Mouse (Mus musculus) intestine, embryonic 15.5 days (tissue): ENCODE measurements around the gene Obsl1. TPM values are rescaled to one million over a fixed set of nuclear protein-coding genes. Genes with fewer than 3 reads are reported as not detected.
A peak's percentile ranks its signal among the peaks of the same experiment; 100 is the strongest.

Source experiments
- ATAC-seq: fragments of 200-750 bp; cut with Nextera tagmentation; 2 replicates; pipeline ENCODE4 v1.8.0; 2017; ENCODE audit warnings: moderate TSS enrichment, moderate library complexity
- H3K27ac ChIP-seq: fragments of 300-500 bp; sonication (generic); 2 replicates; pipeline ENCODE4 v1.5.1; 2015; ENCODE audit warnings: mild to moderate bottlenecking, inconsistent platforms
- H3K27me3 ChIP-seq: fragments of 300-500 bp; sonication (generic); replicated peaks from 2 replicates; pipeline ENCODE4 v1.6.1; 2015; ENCODE audit warnings: inconsistent platforms
- H3K36me3 ChIP-seq: fragments of 300-500 bp; sonication (generic); 2 replicates; pipeline ENCODE4 v1.6.1; 2015; ENCODE audit warnings: inconsistent platforms
- H3K4me1 ChIP-seq: fragments of 300-500 bp; sonication (generic); replicated peaks from 2 replicates; pipeline ENCODE4 v1.6.1; 2015; ENCODE audit warnings: inconsistent platforms
- H3K4me2 ChIP-seq: fragments of 300-500 bp; sonication (generic); replicated peaks from 2 replicates; pipeline ENCODE4 v1.6.1; 2015; ENCODE audit warnings: mild to moderate bottlenecking, inconsistent platforms
- H3K4me3 ChIP-seq: fragments of 300-500 bp; sonication (generic); replicated peaks from 2 replicates; pipeline ENCODE4 v1.5.1; 2015; ENCODE audit warnings: inconsistent platforms
- H3K9ac ChIP-seq: fragments of 300-500 bp; sonication (generic); 2 replicates; pipeline ENCODE4 v1.6.1; 2015; ENCODE audit warnings: inconsistent platforms
- H3K9me3 ChIP-seq: fragments of 300-500 bp; sonication (generic); 2 replicates; pipeline ENCODE4 v1.6.1; 2016; ENCODE audit warnings: inconsistent platforms
- WGBS: fragments of 180-500 bp; shearing (Covaris S2); methylation state at CpG from one replicate; pipeline ENCODE4 v1.1.7; 2015; 5-methylcytosine and 5-hydroxymethylcytosine counted together
- polyA plus RNA-seq: library from polyadenylated mRNA; unstranded; fragments of >200 nt; fragmentation: Nextera tagmentation; extraction: Ambion mirVana; gene quantifications from 2 replicates; pipeline ENCODE4 v1.2.1, GENCODE M21; 2015

The Obsl1 gene
- polyA plus RNA-seq, 1 experiment from 2014 or later, result 70.5 TPM

- 58% methylated on average over 9 of the region's 9 CpGs for WGBS
These were observed 32.4 kb upstream of the Obsl1 start for GRCm38 (mm10) chr1:75538597-75539190.

GRCm38 (mm10) chr1:75537587-75537986 is 31.3 kb upstream of the Obsl1 start:
- Histone ChIP-seq H3K4me2 (no peak overlapping the region), H3K4me1 (no peaks in the 10 kb centered on the region), H3K27ac (no peak overlapping the region), H3K27me3 (no peaks in the 10 kb centered on the region), H3K9ac (no peak overlapping the region), H3K4me3 (no peak overlapping the region), H3K36me3 (peaks cover 7% of the 10 kb centered on the region), H3K9me3 (no peaks in the 10 kb centered on the region)
- ATAC-seq, result no peak
- 78% methylated on average over 2 of the region's 2 CpGs for WGBS

More at GRCm38 (mm10) chr1:75538597-75539190, 32.4 kb upstream of the Obsl1 start:
- no peaks in the 10 kb centered on the region; the same call in 1 of the 2 replicates for H3K9me3 ChIP-seq
- H3K4me3 ChIP-seq, result no peak overlapping the region
- no peaks in the 10 kb centered on the region for H3K4me1 ChIP-seq
- H3K9ac ChIP-seq, result 0 out of 2 replicates have a peak overlapping the region, but pooled peaks have one; percentile 3
- ATAC-seq, result peak; percentile 48
- H3K27me3 ChIP-seq, result no peaks in the 10 kb centered on the region
- no peak overlapping the region for H3K4me2 ChIP-seq
- H3K27ac ChIP-seq, result no peak overlapping the region
- H3K36me3 ChIP-seq, result peaks cover 4% of the 10 kb centered on the region

GRCm38 (mm10) chr1:75533325-75534252 is 27.3 kb upstream of the Obsl1 start:
- ATAC-seq, result no peak
- H3K36me3 ChIP-seq, result peaks cover 7% of the 10 kb centered on the region
- no peak overlapping the region for H3K4me2 ChIP-seq
- H3K4me1 ChIP-seq, result no peaks in the 10 kb centered on the region
- H3K9ac ChIP-seq, result no peak overlapping the region
- H3K27me3 ChIP-seq, result no peaks in the 10 kb centered on the region
- 87% methylated on average over 19 of the region's 19 CpGs for WGBS
- H3K27ac ChIP-seq, result no peak overlapping the region
- no peaks in the 10 kb centered on the region for H3K9me3 ChIP-seq
- H3K4me3 ChIP-seq, result no peak overlapping the region

GRCm38 (mm10) chr1:75532280-75533172 is 26.3 kb upstream of the Obsl1 start:
- peaks cover 8% of the 10 kb centered on the region for H3K36me3 ChIP-seq

GRCm38 (mm10) chr1:75530546-75530945 is 24.3 kb upstream of the Obsl1 start:
- Histone ChIP-seq H3K27ac (no peak overlapping the region), H3K4me1 (no peaks in the 10 kb centered on the region), H3K27me3 (no peaks in the 10 kb centered on the region), H3K9ac (no peak overlapping the region), H3K4me3 (no peak overlapping the region), H3K4me2 (no peak overlapping the region), H3K9me3 (no peaks in the 10 kb centered on the region), H3K36me3 (peaks cover 18% of the 10 kb centered on the region)
- 69% methylated on average over 4 of the region's 4 CpGs for WGBS
- no peak for ATAC-seq

More at GRCm38 (mm10) chr1:75532280-75533172, 26.3 kb upstream of the Obsl1 start:
- Histone ChIP-seq H3K27me3 (no peaks in the 10 kb centered on the region), H3K4me2 (no peak overlapping the region), H3K9ac (no peak overlapping the region), H3K4me1 (no peaks in the 10 kb centered on the region), H3K9me3 (no peaks in the 10 kb centered on the region), H3K4me3 (no peak overlapping the region), H3K27ac (no peak overlapping the region)
- no peak for ATAC-seq
- 89% methylated on average over 19 of the region's 19 CpGs for WGBS

DNA sequence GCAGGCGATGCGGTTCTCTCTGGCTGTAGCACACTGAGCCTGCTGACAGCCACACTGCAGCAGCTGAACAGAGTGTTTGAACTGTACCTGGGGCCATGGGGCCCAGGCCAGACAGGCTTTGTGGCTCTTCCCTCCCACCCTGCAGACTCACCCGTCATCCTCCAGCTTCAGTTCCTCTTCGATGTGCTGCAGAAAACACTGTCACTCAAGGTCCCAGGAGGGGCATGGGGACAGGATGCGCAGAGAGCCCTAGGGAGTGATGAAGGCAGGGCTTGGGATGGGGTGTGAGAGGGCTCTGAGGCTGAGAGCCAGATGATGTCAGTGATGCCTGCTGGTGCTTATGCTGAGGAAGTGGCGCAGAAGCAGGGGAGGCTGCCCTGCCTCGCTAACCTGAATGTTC is 18.4 kb upstream of the Obsl1 start:
- no peak overlapping the region for H3K4me3 ChIP-seq
- H3K9me3 ChIP-seq, result no peaks in the 10 kb centered on the region
- H3K4me2 ChIP-seq, result no peak overlapping the region
- peaks cover 15% of the 10 kb centered on the region; the same call in 1 of the 2 replicates for H3K36me3 ChIP-seq
- ATAC-seq, result no peak
- 92% methylated on average over 7 of the region's 7 CpGs for WGBS
- no peaks in the 10 kb centered on the region for H3K27me3 ChIP-seq
- H3K9ac ChIP-seq, result no peak overlapping the region
- H3K27ac ChIP-seq, result no peak overlapping the region
- peaks cover 12% of the 10 kb centered on the region for H3K4me1 ChIP-seq

- Histone ChIP-seq H3K36me3 (0 out of 2 replicates have a peak, but pooled peaks cover 8% of the 10 kb centered on the region), H3K4me3 (peak within 1 kb of the TSS; percentile 62), H3K9ac (peak within 1 kb of the TSS; percentile 45), H3K9me3 (no peaks in the 10 kb centered on the region), H3K27me3 (no peaks in the 10 kb centered on the region), H3K27ac (peak within 1 kb of the TSS; percentile 98), H3K4me2 (peak within 1 kb of the TSS; percentile 63), H3K4me1 (peaks cover 23% of the 10 kb centered on the region)
- ATAC-seq, result peak; percentile 98
- WGBS, result under 1% methylated on average over 46 of the region's 46 CpGs
These were observed 15.2 kb upstream of the Obsl1 start, which contains the start of gene Stk11ip for GRCm38 (mm10) chr1:75521321-75522031. TSS of gene Stk11ip (plus strand) at chr1:75521529.

GRCm38 (mm10) chr1:75519576-75519975 is 13.3 kb upstream of the Obsl1 start:
- H3K27me3 ChIP-seq, result no peaks in the 10 kb centered on the region
- H3K36me3 ChIP-seq, result no peaks in the 10 kb centered on the region
- peaks cover 23% of the 10 kb centered on the region for H3K4me1 ChIP-seq
- 36% methylated on average over 5 of the region's 5 CpGs for WGBS
- no peak for ATAC-seq
- no peak overlapping the region for H3K4me2 ChIP-seq
- peak overlapping the region; percentile 98 for H3K27ac ChIP-seq
- no peak overlapping the region for H3K9ac ChIP-seq
- H3K9me3 ChIP-seq, result no peaks in the 10 kb centered on the region
- no peak overlapping the region for H3K4me3 ChIP-seq

DNA sequence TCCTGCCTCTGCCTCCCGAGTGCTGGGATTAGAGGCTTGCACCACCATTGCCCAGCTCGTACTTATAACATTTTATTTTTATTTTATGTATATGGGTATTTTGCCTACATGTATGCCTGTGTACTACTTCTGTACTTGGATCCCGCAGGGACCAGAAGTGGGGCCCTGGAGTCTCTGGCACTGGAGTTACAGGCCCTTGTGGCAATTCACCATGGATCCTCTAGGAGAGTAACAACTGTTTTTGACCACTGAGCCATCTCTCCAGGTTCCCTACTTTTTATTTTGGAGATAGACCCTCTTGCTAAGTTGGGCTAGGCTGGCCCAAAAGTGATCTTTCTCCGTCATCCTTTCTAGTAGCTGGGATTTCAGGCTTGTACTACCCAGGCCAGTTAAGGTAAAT is 12.2 kb upstream of the Obsl1 start:
- Histone ChIP-seq H3K27ac (peak overlapping the region; percentile 83), H3K4me2 (no peak overlapping the region), H3K9ac (no peak overlapping the region), H3K36me3 (no peaks in the 10 kb centered on the region), H3K4me3 (no peak overlapping the region), H3K9me3 (no peaks in the 10 kb centered on the region), H3K4me1 (peaks cover 23% of the 10 kb centered on the region), H3K27me3 (no peaks in the 10 kb centered on the region)
- no peak for ATAC-seq
- WGBS, result 92% methylated on average over 4 of the region's 4 CpGs

DNA sequence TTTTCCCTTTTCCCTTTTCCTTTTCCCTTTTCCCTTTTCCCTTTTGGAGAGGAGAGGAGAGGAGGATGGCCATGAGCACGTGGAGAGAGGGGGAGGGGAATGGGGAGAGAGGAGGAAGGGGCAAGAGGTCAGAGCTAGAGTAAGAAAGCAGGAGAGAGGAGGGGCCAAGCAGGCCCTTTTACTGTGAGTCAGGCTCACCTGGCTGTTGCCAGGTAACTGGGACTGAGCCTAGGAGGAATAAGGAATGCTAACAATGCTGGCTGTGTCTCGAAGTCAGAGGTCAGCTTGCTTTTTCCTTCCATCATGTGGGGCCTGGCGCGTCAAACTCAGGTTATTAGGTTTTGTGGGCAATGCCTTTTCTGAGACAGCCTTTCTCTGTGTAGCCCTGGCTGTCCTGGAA is 11.7 kb upstream of the Obsl1 start:
- no peaks in the 10 kb centered on the region for H3K27me3 ChIP-seq
- H3K9ac ChIP-seq, result no peak overlapping the region
- H3K27ac ChIP-seq, result peak overlapping the region; percentile 83
- WGBS, result 29% methylated on average over 4 of the region's 4 CpGs
- no peaks in the 10 kb centered on the region for H3K36me3 ChIP-seq
- ATAC-seq, result peak; percentile 48
- H3K4me1 ChIP-seq, result peaks cover 23% of the 10 kb centered on the region
- no peak overlapping the region for H3K4me2 ChIP-seq
- no peaks in the 10 kb centered on the region for H3K9me3 ChIP-seq
- no peak overlapping the region for H3K4me3 ChIP-seq

DNA sequence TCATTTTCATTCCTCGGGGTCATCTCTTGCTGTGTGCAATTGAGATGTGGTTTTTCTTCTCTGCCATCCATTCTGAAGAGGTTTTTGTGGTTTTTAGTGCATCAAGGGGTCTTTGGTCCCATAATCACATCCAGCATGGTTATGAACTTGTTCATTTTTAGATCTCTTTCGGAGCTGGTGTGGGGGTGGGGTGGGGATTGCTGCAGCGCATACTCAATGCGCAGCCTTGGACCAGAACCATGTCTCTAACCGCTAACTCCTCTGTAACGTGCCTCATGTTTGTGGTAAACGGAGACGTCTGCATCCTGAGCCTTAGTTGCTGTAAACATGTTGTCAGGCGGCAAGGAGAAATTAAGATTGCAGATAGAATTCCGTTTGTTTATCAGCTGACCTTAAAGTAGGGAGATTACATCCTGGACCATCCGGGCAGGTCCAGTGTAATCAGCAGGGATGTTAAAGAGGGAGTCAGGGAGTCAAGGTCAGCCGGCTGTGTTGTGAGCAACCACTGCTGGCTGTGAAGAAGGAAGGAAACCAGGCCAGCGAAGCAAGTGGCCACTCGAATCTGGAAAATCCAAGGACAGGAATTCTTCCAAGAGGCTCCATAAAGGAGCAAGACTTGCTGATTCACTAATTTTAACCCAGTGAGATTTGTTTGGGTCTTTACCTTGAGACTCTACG is 10.6 kb upstream of the Obsl1 start:
- no peak overlapping the region for H3K27ac ChIP-seq
- no peak overlapping the region for H3K4me2 ChIP-seq
- no peaks in the 10 kb centered on the region for H3K9me3 ChIP-seq
- no peaks in the 10 kb centered on the region for H3K36me3 ChIP-seq
- 58% methylated on average over 15 of the region's 15 CpGs for WGBS
- no peak overlapping the region for H3K4me3 ChIP-seq
- no peaks in the 10 kb centered on the region for H3K27me3 ChIP-seq
- H3K4me1 ChIP-seq, result peaks cover 21% of the 10 kb centered on the region
- H3K9ac ChIP-seq, result no peak overlapping the region
- ATAC-seq, result no peak
